Mouse (Mus musculus): Measurements from ENCODE around the gene Cep152. TPM values are rescaled to one million over a fixed set of nuclear protein-coding genes. Genes with fewer than 3 reads are reported as not detected.

The Cep152 gene
- polyA plus RNA-seq, 1 experiment from 2014 or later: 2.1 TPM

Other genes with a start within 250 kb of the Cep152 start
- 0.26 and 0.27 TPM in 2 replicates for gene Gm9913, start 120.0 kb downstream of the Cep152 start, polyA plus RNA-seq (2015; fragmentation: Nextera tagmentation; extraction: Ambion mirVana)
- gene Fbn1, start 117.1 kb downstream of the Cep152 start, polyA plus RNA-seq (2015; fragmentation: Nextera tagmentation; extraction: Ambion mirVana): 3.2 and 4.8 TPM in 2 replicates
- 342 and 377 TPM in 2 replicates for gene Eid1, start 48.0 kb upstream of the Cep152 start, polyA plus RNA-seq (2015; fragmentation: Nextera tagmentation; extraction: Ambion mirVana)
- 4.3 and 4.6 TPM in 2 replicates for gene Shc4, start 99.0 kb upstream of the Cep152 start, polyA plus RNA-seq (2015; fragmentation: Nextera tagmentation; extraction: Ambion mirVana)
- 23.0 and 26.1 TPM in 2 replicates for gene Secisbp2l, start 157.8 kb upstream of the Cep152 start, polyA plus RNA-seq (2015; fragmentation: Nextera tagmentation; extraction: Ambion mirVana)
- gene Galk2, start 234.0 kb upstream of the Cep152 start, polyA plus RNA-seq (2015; fragmentation: Nextera tagmentation; extraction: Ambion mirVana): 34.1 and 37.9 TPM in 2 replicates
- 58.0 and 66.4 TPM in 2 replicates for gene Cops2, start 234.0 kb upstream of the Cep152 start, polyA plus RNA-seq (2015; fragmentation: Nextera tagmentation; extraction: Ambion mirVana)

Data from neural tube, embryonic 15.5 days (tissue).